Comparison of ENCODE assay signal across 9 mouse cellular contexts in the genomic region with DNA sequence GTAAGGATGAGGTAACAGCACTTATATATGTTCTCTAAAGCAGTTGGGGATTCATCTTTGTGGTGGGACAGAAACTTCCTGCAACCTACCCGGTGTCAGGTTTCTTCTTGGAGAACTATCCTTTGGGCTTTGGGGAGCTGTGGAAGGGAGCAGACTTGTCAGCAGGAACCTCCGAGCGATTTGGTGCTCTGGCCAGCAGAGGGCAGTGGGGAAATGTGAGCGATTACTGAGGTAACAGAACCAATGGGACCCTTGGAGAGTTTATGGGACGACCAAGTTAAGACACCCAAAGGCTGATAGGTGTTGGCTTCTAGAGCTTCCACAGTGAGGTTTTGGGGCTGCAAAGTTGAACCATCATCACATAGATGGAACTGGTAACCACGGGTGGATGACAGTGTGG.
DNase-seq lines count a peak whose midpoint lies in the region; ATAC-seq and TF ChIP-seq lines count a peak whose summit lies in the region.
"Had no signal": no experiment of that assay in that cellular context is flagged by ENCODE, and none has a peak within 500 bp of the region (broad histone marks: within the 10 kb centered on the region; RNA-seq: fewer than 3 reads in every experiment).

No protein-coding gene starts in this region.

- peak; percentile 71 for TF ChIP-seq CTCF in hindbrain, postnatal 0 days (IDR thresholded peaks at IDR 0.05; ENCODE audit: low read depth)
- peak; percentile 70 for TF ChIP-seq CTCF in left cerebral cortex, adult 2 months (IDR thresholded peaks at IDR 0.05)

- no peaks in the 10 kb centered on the region for H3K27me3 ChIP-seq in hindbrain, embryonic 11.5 days (ENCODE audit: control insufficient read depth, insufficient read depth, low read length)
- no peaks in the 10 kb centered on the region for H3K27me3 ChIP-seq in hindbrain, embryonic 16.5 days (replicated peaks; ENCODE audit: control insufficient read depth, insufficient read depth, low read length)
- H3K27me3 ChIP-seq in hindbrain, postnatal 0 days (ENCODE audit: insufficient read depth, low read length) = no peaks in the 10 kb centered on the region

- DNase-seq in hindbrain, embryonic 11.5 days (ENCODE audit: low spot score) = peak; percentile 77
- DNase-seq in adrenal gland, adult 18-20 months (ENCODE audit: low spot score in 2 of 2) = peak; percentile 37 to 38
- DNase-seq in embryo, embryonic 10.5 days (ENCODE audit: low spot score) = peak; percentile 81
- peak; percentile 75 for DNase-seq in hindbrain, postnatal 0 days (ENCODE audit: low spot score)
- peak; percentile 64 to 69 for DNase-seq in left cerebral cortex, adult 2 months (ENCODE audit: extremely low spot score in 1 of 2, low spot score in 2 of 2)
- DNase-seq in naive thymus-derived CD4-positive, alpha-beta T cell, adult 2 months (ENCODE audit: low read depth) = peak; percentile 19
- peak; percentile 46 for DNase-seq in thymus, postnatal 14 days

- no peak overlapping the region for H3K4me2 ChIP-seq in hindbrain, embryonic 11.5 days (replicated peaks; ENCODE audit: low read depth, low read length)
- no peak overlapping the region for H3K4me2 ChIP-seq in hindbrain, embryonic 16.5 days (ENCODE audit: low read length)
- no peak overlapping the region for H3K4me2 ChIP-seq in hindbrain, postnatal 0 days (ENCODE audit: low read depth, low read length)

- WGBS in hindbrain, embryonic 11.5 days = 23% methylated on average over 6 of the region's 6 CpGs
- WGBS in hindbrain, embryonic 16.5 days = 24% methylated on average over 6 of the region's 6 CpGs
- 19% methylated on average over 6 of the region's 6 CpGs for WGBS in hindbrain, postnatal 0 days

- intact Hi-C loops in left cerebral cortex, adult 2 months (cut with DNase I) = loop anchor here (5.0 kb wide), 1 partner anchor 970 kb away; no protein-coding TSS in a partner anchor

- H3K27ac ChIP-seq in hindbrain, embryonic 11.5 days (ENCODE audit: low read depth, low read length) = no peak overlapping the region
- H3K27ac ChIP-seq in hindbrain, embryonic 16.5 days (ENCODE audit: low read depth, low read length) = no peak overlapping the region
- no peak overlapping the region for H3K27ac ChIP-seq in hindbrain, postnatal 0 days
- H3K27ac ChIP-seq in left cerebral cortex, adult 2 months = no peak overlapping the region
- H3K27ac ChIP-seq: macrophage had no signal

- H3K9me3 ChIP-seq in hindbrain, embryonic 11.5 days (ENCODE audit: control insufficient read depth, low read length) = no peaks in the 10 kb centered on the region
- no peaks in the 10 kb centered on the region for H3K9me3 ChIP-seq in hindbrain, embryonic 16.5 days (ENCODE audit: control insufficient read depth, low read length)
- H3K9me3 ChIP-seq in hindbrain, postnatal 0 days (ENCODE audit: low read length) = no peaks in the 10 kb centered on the region

- no peak; the same call in 1 of the 2 replicates for ATAC-seq in hindbrain, embryonic 11.5 days (ENCODE audit: low FRiP score)
- no peak for ATAC-seq in hindbrain, embryonic 16.5 days
- ATAC-seq in hindbrain, postnatal 0 days = no peak

- H3K36me3 ChIP-seq in hindbrain, embryonic 11.5 days (ENCODE audit: control insufficient read depth, insufficient read depth, low read length) = no peaks in the 10 kb centered on the region
- no peaks in the 10 kb centered on the region for H3K36me3 ChIP-seq in hindbrain, embryonic 16.5 days (ENCODE audit: control insufficient read depth, insufficient read depth, low read length)
- no peaks in the 10 kb centered on the region for H3K36me3 ChIP-seq in hindbrain, postnatal 0 days (ENCODE audit: insufficient read depth, low read length)

- no peaks in the 10 kb centered on the region for H3K4me1 ChIP-seq in hindbrain, embryonic 11.5 days (replicated peaks; ENCODE audit: control insufficient read depth, insufficient read depth, low read length)
- H3K4me1 ChIP-seq in hindbrain, embryonic 16.5 days (ENCODE audit: control insufficient read depth, insufficient read depth, low read depth, low read length) = no peaks in the 10 kb centered on the region
- no peaks in the 10 kb centered on the region for H3K4me1 ChIP-seq in hindbrain, postnatal 0 days (ENCODE audit: insufficient read depth, low read length)

- no peak overlapping the region for H3K4me3 ChIP-seq in hindbrain, embryonic 11.5 days (ENCODE audit: low read depth, low read length)
- H3K4me3 ChIP-seq in hindbrain, embryonic 16.5 days (ENCODE audit: low read length) = no peak overlapping the region
- no peak overlapping the region for H3K4me3 ChIP-seq in hindbrain, postnatal 0 days (ENCODE audit: low read length)
- no peak overlapping the region for H3K4me3 ChIP-seq in left cerebral cortex, adult 2 months

- H3K9ac ChIP-seq in hindbrain, embryonic 11.5 days (ENCODE audit: low read depth, low read length) = no peak overlapping the region
- H3K9ac ChIP-seq in hindbrain, embryonic 16.5 days (ENCODE audit: low read depth, low read length) = no peak overlapping the region
- no peak overlapping the region for H3K9ac ChIP-seq in hindbrain, postnatal 0 days (replicated peaks; ENCODE audit: low read length)

Comparison
In these comparisons a context has a peak if more than half of its experiments do, and no peak if none do; other contexts are left out.
1. DNase-seq: peak in every context shown above with its lines; median percentile 81 in embryo, embryonic 10.5 days; 77 in hindbrain, embryonic 11.5 days; 75 in hindbrain, postnatal 0 days; 66 in left cerebral cortex, adult 2 months; 46 in thymus, postnatal 14 days; 38 in adrenal gland, adult 18-20 months; 19 in naive thymus-derived CD4-positive, alpha-beta T cell, adult 2 months.